In genomic region chr7:95465506-95465905, GRCm38 (mm10) we compare ENCODE assay signal across 19 mouse cellular contexts.
DNase-seq lines count a peak whose midpoint lies in the region; TF ChIP-seq lines count a peak whose summit lies in the region.
"Had no signal": no experiment of that assay in that cellular context is flagged by ENCODE, and none has a peak within 500 bp of the region (broad histone marks: within the 10 kb centered on the region; RNA-seq: fewer than 3 reads in every experiment).

No protein-coding gene starts in this region.

- 77% methylated on average over 4 of the region's 4 CpGs for WGBS in kidney, adult 2 months

- intact Hi-C loops in gastrocnemius, postnatal 36 days (cut with DNase I), result no loop called here

- H3K27ac ChIP-seq in kidney, adult 2 months (ENCODE audit: insufficient read depth, low read depth, low read length), result no peak overlapping the region
- H3K27ac ChIP-seq: embryonic facial prominence, embryonic 10.5 days; forebrain, embryonic 13.5 days; heart, embryonic 13.5 days; hindbrain, embryonic 10.5 days; hindbrain, embryonic 14.5 days; intestine, embryonic 15.5 days had no signal

- no peaks in the 10 kb centered on the region for H3K27me3 ChIP-seq in kidney, adult 2 months (replicated peaks; ENCODE audit: control insufficient read depth, insufficient read depth, low read length)
- H3K27me3 ChIP-seq: CH12.LX; forebrain, embryonic 13.5 days; heart, embryonic 13.5 days; intestine, embryonic 15.5 days had no signal

- peak; percentile 8 to 31 for DNase-seq in heart, adult 18-20 months
- no peak for DNase-seq in heart, postnatal 4 days
- DNase-seq in kidney, adult 2 months, result peak; percentile 28
- no peak for DNase-seq in kidney, postnatal 4 days
- DNase-seq in adrenal gland, adult 2 months, result peak; percentile 66
- DNase-seq in adrenal gland, postnatal 14 days, result peak; percentile 33
- DNase-seq in gastrocnemius, postnatal 36 days, result no peak
- no peak for DNase-seq in cerebellum, postnatal 36 days
- DNase-seq: cerebellum, adult 18-20 months; cerebellum, adult 9-11 months; forebrain, postnatal 0 days; gastrocnemius, postnatal 14 days had no signal

- H3K36me3 ChIP-seq in kidney, adult 2 months (ENCODE audit: control insufficient read depth, insufficient read depth, low read length), result no peaks in the 10 kb centered on the region
- H3K36me3 ChIP-seq: embryonic facial prominence, embryonic 10.5 days; heart, embryonic 13.5 days; hindbrain, embryonic 10.5 days; intestine, embryonic 15.5 days had no signal

- no peak for TF ChIP-seq CTCF in kidney, adult 2 months (conservative IDR thresholded peaks at IDR 0.05; ENCODE audit: insufficient read depth, insufficient read length, low read depth, low read length)

- no peak for TF ChIP-seq POLR2A in kidney, adult 2 months (IDR thresholded peaks at IDR 0.05; ENCODE audit: low read depth, low read length)

- H3K4me3 ChIP-seq in kidney, adult 2 months (ENCODE audit: insufficient read depth, low read depth, low read length), result no peak overlapping the region
- H3K4me3 ChIP-seq: embryonic facial prominence, embryonic 10.5 days; forebrain, embryonic 13.5 days; heart, embryonic 13.5 days; hindbrain, embryonic 10.5 days; intestine, embryonic 15.5 days had no signal

- H3K4me1 ChIP-seq in kidney, adult 2 months (ENCODE audit: control insufficient read depth, insufficient read depth, low read length), result no peaks in the 10 kb centered on the region
- H3K4me1 ChIP-seq: embryonic facial prominence, embryonic 10.5 days; forebrain, embryonic 13.5 days; heart, embryonic 13.5 days; hindbrain, embryonic 10.5 days; intestine, embryonic 15.5 days had no signal

Comparison
In these comparisons a context has a peak if more than half of its experiments do, and no peak if none do; other contexts are left out.
1. DNase-seq: peak in heart, adult 18-20 months (2 of 2), kidney, adult 2 months (single experiment), adrenal gland, adult 2 months (single experiment) and adrenal gland, postnatal 14 days (single experiment); none in heart, postnatal 4 days (single experiment), kidney, postnatal 4 days (0 of 2), gastrocnemius, postnatal 36 days (0 of 2) and cerebellum, postnatal 36 days (0 of 2).